Mouse (Mus musculus) lung, adult 2 months (tissue): ENCODE data around the gene Gm7137.

Source experiments
- CTCF ChIP-seq: fragments of 200-500 bp; IDR thresholded peaks from 2 replicates; pipeline ENCODE4 v1.5.1; 2011; ENCODE audit warnings: mild to moderate bottlenecking, low read length, control low read depth; ENCODE audit not compliant: insufficient read depth
- POLR2A ChIP-seq: fragments of 200-500 bp; IDR thresholded peaks from 2 replicates; pipeline ENCODE4 v1.6.1; 2011; ENCODE audit warnings: low read depth, mild to moderate bottlenecking, control low read depth, low read length, borderline replicate concordance; ENCODE audit errors: extremely low read depth

GRCm38 (mm10) chr10:77835647-77836046, 47.6 kb upstream of the Gm7137 start, which contains the start of gene Krtap10-10:
- TF ChIP-seq POLR2A (no peak), CTCF (no peak)
